Mouse (Mus musculus): ENCODE measurements around the gene Trim28.

DNA sequence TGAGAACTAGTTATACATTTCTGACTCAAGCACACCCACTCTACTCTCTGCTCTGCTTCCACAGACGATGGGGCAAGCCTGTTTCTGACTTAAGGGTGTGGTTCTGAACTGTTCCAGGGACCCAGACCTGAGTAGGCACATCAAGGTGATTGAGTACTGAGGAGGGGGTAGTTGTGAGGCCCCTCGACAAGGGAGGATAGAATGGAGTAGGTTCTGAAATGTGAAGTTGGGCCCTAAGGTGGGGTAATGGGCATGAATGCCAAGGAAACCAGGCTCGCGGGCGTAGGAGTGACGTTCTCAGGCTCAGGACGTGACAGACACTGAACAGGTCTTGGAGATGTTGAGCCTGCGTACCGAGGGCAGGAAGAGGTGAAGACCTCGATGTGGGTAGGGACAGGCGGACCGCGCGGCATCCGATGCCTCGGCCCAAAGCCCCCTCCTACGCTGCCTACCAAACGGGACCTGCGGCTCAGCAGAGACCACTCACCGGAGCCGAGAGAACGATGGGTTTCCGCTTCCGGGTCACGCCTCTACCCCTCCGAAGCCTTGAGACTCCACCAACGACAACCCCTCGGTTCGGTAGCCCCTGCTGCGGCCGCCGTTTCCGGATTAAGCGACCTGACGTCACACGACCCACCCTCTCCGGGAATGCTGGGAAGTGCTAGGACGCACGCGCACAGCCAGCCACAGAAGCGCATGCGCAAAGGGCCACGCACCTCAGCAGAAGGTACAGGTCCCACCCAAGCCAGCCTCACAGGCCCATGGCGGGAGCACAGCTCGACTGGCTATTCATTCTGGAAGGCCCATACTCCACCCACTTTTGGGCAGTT lies 35.4 kb downstream of the Trim28 start, which contains the start of gene Chmp2a:
- TF ChIP-seq POLR2A (IDR thresholded peaks at IDR 0.05; ENCODE audit: low read depth, low read length) (no peak; the same call in 1 of the 2 replicates), CTCF (IDR thresholded peaks at IDR 0.05; ENCODE audit: extremely low read depth, insufficient read length, insufficient replicate concordance, low read depth, low read length) (no peak)

All from small intestine, adult 2 months (tissue).